In the genomic region with DNA sequence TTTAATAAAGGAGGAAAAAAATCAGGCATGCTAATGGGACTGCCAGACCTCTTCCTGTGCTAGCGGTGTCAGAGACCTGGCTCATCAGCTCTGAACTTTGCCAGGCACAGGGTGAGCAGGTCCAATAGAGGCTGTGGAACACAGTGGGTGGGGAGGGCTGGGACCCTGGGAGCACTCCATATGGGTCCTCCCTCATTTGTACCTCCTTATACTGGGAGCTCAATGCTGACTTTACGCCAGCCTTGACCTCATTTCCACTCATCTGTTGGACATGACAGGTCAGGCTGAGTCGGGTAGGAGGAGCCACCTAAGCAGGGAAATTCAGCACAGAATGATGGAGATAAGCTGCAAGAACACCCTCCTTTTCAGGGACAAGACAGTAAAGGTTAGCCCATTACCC, we compare ENCODE assay signal across 9 mouse cellular contexts. TPM values are rescaled to one million over a fixed set of nuclear protein-coding genes. Genes with fewer than 3 reads are reported as not detected.
DNase-seq lines count a peak whose midpoint lies in the region; ATAC-seq and TF ChIP-seq lines count a peak whose summit lies in the region.
"Had no signal": no experiment of that assay in that cellular context is flagged by ENCODE, and none has a peak within 500 bp of the region (broad histone marks: within the 10 kb centered on the region; RNA-seq: fewer than 3 reads in every experiment).

No protein-coding gene starts in this region.

- TF ChIP-seq POLR2A in lung, adult 2 months (IDR thresholded peaks at IDR 0.05; ENCODE audit: borderline replicate concordance, extremely low read depth, low read depth, low read length) = no peak

- H3K9ac ChIP-seq in lung, embryonic 14.5 days = peak overlapping the region; percentile 43; the same call in 1 of the 2 replicates
- peak overlapping the region; percentile 75 for H3K9ac ChIP-seq in hindbrain, embryonic 13.5 days
- peak overlapping the region; percentile 77 for H3K9ac ChIP-seq in neural tube, embryonic 13.5 days

- TF ChIP-seq CTCF in lung, embryonic 14.5 days (IDR thresholded peaks at IDR 0.05; ENCODE audit: low read depth) = no peak
- no peak for TF ChIP-seq CTCF in lung, adult 2 months (IDR thresholded peaks at IDR 0.05; ENCODE audit: insufficient read depth, low read length)

- 75% methylated on average over 3 of the region's 3 CpGs for WGBS in lung, embryonic 14.5 days
- WGBS in lung, adult 2 months = 75% methylated on average over 3 of the region's 3 CpGs
- 69% methylated on average over 3 of the region's 3 CpGs for WGBS in hindbrain, embryonic 13.5 days
- 65% methylated on average over 3 of the region's 3 CpGs for WGBS in neural tube, embryonic 13.5 days

- no peak overlapping the region for H3K4me3 ChIP-seq in lung, embryonic 14.5 days (ENCODE audit: low read depth, low read length)
- H3K4me3 ChIP-seq in lung, adult 2 months (replicated peaks; ENCODE audit: extremely low read depth, low read depth, low read length) = no peak overlapping the region
- peak overlapping the region; percentile 44 for H3K4me3 ChIP-seq in hindbrain, embryonic 13.5 days
- peak overlapping the region; percentile 75 for H3K4me3 ChIP-seq in neural tube, embryonic 13.5 days

- peak overlapping the region; percentile 97; the same call in 1 of the 2 replicates for H3K27ac ChIP-seq in lung, embryonic 14.5 days (ENCODE audit: low read depth)
- peak overlapping the region; percentile 98 for H3K27ac ChIP-seq in hindbrain, embryonic 13.5 days
- H3K27ac ChIP-seq in neural tube, embryonic 13.5 days (replicated peaks) = peak overlapping the region; percentile 99

- peak overlapping the region; percentile 84; the same call in 1 of the 2 replicates for H3K4me2 ChIP-seq in lung, embryonic 14.5 days
- peak overlapping the region; percentile 100 for H3K4me2 ChIP-seq in hindbrain, embryonic 13.5 days
- peak overlapping the region; percentile 73 for H3K4me2 ChIP-seq in neural tube, embryonic 13.5 days

- DNase-seq in adrenal gland, postnatal 14 days = peak; percentile 45
- no peak for DNase-seq in adrenal gland, adult 8-10 months
- DNase-seq in lung, embryonic 14.5 days = no peak
- DNase-seq in lung, adult 2 months = no peak
- DNase-seq in layer of hippocampus, adult 11-12 months (ENCODE audit: low spot score) = no peak
- no peak for DNase-seq in thymus, postnatal 0 days (ENCODE audit: low spot score)

- no peaks in the 10 kb centered on the region for H3K9me3 ChIP-seq in lung, embryonic 14.5 days (ENCODE audit: low read depth, low read length)
- no peaks in the 10 kb centered on the region for H3K9me3 ChIP-seq in hindbrain, embryonic 13.5 days
- H3K9me3 ChIP-seq in neural tube, embryonic 13.5 days = no peaks in the 10 kb centered on the region

- ATAC-seq in lung, embryonic 14.5 days (ENCODE audit: insufficient read depth) = no peak
- no peak for ATAC-seq in hindbrain, embryonic 13.5 days (ENCODE audit: low FRiP score)
- ATAC-seq in neural tube, embryonic 13.5 days (ENCODE audit: low read depth) = no peak

- H3K4me1 ChIP-seq in lung, embryonic 14.5 days (ENCODE audit: insufficient read depth) = peaks cover 9% of the 10 kb centered on the region
- peaks cover 11% of the 10 kb centered on the region for H3K4me1 ChIP-seq in lung, adult 2 months (ENCODE audit: control insufficient read depth, insufficient read depth, low read length)
- peaks cover 44% of the 10 kb centered on the region for H3K4me1 ChIP-seq in hindbrain, embryonic 13.5 days (replicated peaks)
- peaks cover 49% of the 10 kb centered on the region for H3K4me1 ChIP-seq in neural tube, embryonic 13.5 days (replicated peaks)

- no peaks in the 10 kb centered on the region for H3K27me3 ChIP-seq in lung, embryonic 14.5 days (ENCODE audit: insufficient read depth, low read length)
- no peaks in the 10 kb centered on the region for H3K27me3 ChIP-seq in hindbrain, embryonic 13.5 days
- H3K27me3 ChIP-seq in neural tube, embryonic 13.5 days = no peaks in the 10 kb centered on the region

- H3K36me3 ChIP-seq in lung, embryonic 14.5 days (ENCODE audit: insufficient read depth) = peaks cover 70% of the 10 kb centered on the region
- H3K36me3 ChIP-seq in hindbrain, embryonic 13.5 days = peaks cover 50% of the 10 kb centered on the region
- H3K36me3 ChIP-seq in neural tube, embryonic 13.5 days = peaks cover 43% of the 10 kb centered on the region

RNA-seq across cellular contexts. Expression of gene Tssc4, which starts 1.2 kb away (rescaled TPM):
- total RNA-seq in adrenal gland, postnatal 14 days (2021) = 32.2 and 33.3 TPM in 2 replicates
- 10 to 100 TPM; 26.5 to 36.9 (median 33.5) TPM for total RNA-seq in adrenal gland, adult 8-10 months (2022)
- 65.2 and 75.6 TPM in 2 replicates for polyA plus RNA-seq in lung, embryonic 14.5 days (2014; fragmentation: Nextera tagmentation; extraction: Ambion mirVana)
- 83.1 and 85.1 TPM in 2 replicates for polyA plus RNA-seq in lung, adult 2 months (2012; rRNA removed)
- 90.8 and 99.3 TPM in 2 replicates for polyA plus RNA-seq in hindbrain, embryonic 13.5 days (2015; fragmentation: Nextera tagmentation; extraction: Ambion mirVana)
- polyA plus RNA-seq in neural tube, embryonic 13.5 days (2015; fragmentation: Nextera tagmentation; extraction: Ambion mirVana) = 82.4 and 88.4 TPM in 2 replicates
- polyA plus RNA-seq in thymus, postnatal 0 days (2015; fragmentation: Nextera tagmentation; extraction: Ambion mirVana) = 68.5 and 72.3 TPM in 2 replicates

RNA-seq across cellular contexts. Expression of gene Cd81, which starts 15.4 kb away (rescaled TPM):
- 536 and 561 TPM in 2 replicates for total RNA-seq in adrenal gland, postnatal 14 days (2021)
- total RNA-seq in adrenal gland, adult 8-10 months (2022) = 100 to 1,000 TPM; 689 to 780 (median 728) TPM
- polyA plus RNA-seq in lung, embryonic 14.5 days (2014; fragmentation: Nextera tagmentation; extraction: Ambion mirVana) = 654 and 667 TPM in 2 replicates
- 575 and 614 TPM in 2 replicates for polyA plus RNA-seq in lung, adult 2 months (2012; rRNA removed)
- polyA plus RNA-seq in hindbrain, embryonic 13.5 days (2015; fragmentation: Nextera tagmentation; extraction: Ambion mirVana) = 322 and 332 TPM in 2 replicates
- 365 and 369 TPM in 2 replicates for polyA plus RNA-seq in neural tube, embryonic 13.5 days (2015; fragmentation: Nextera tagmentation; extraction: Ambion mirVana)
- 228 and 233 TPM in 2 replicates for polyA plus RNA-seq in thymus, postnatal 0 days (2015; fragmentation: Nextera tagmentation; extraction: Ambion mirVana)

RNA-seq across cellular contexts. Expression of gene Trpm5, which starts 26.5 kb away (rescaled TPM):
- 0.59 and 0.68 TPM in 2 replicates for total RNA-seq in adrenal gland, postnatal 14 days (2021)
- total RNA-seq in adrenal gland, adult 8-10 months (2022) = under 1 TPM; 0.17 to 0.32 (median 0.27) TPM
- 4.7 and 5.7 TPM in 2 replicates for polyA plus RNA-seq in lung, embryonic 14.5 days (2014; fragmentation: Nextera tagmentation; extraction: Ambion mirVana)
- polyA plus RNA-seq in lung, adult 2 months (2012; rRNA removed) = 0.42 and 0.62 TPM in 2 replicates
- polyA plus RNA-seq in hindbrain, embryonic 13.5 days (2015; fragmentation: Nextera tagmentation; extraction: Ambion mirVana) = 1.4 and 1.9 TPM in 2 replicates
- polyA plus RNA-seq in neural tube, embryonic 13.5 days (2015; fragmentation: Nextera tagmentation; extraction: Ambion mirVana) = 2.0 and 3.1 TPM in 2 replicates
- 0.98 and 1.5 TPM in 2 replicates for polyA plus RNA-seq in thymus, postnatal 0 days (2015; fragmentation: Nextera tagmentation; extraction: Ambion mirVana)

RNA-seq across cellular contexts. Expression of gene Kcnq1, which starts 38.3 kb away (rescaled TPM):
- total RNA-seq in adrenal gland, postnatal 14 days (2021) = 4.4 and 6.1 TPM in 2 replicates
- 10 to 100 TPM in 2 of 4 experiments, 1 to 10 TPM in 2; 3.7 to 14.9 (median 9.0) TPM for total RNA-seq in adrenal gland, adult 8-10 months (2022)
- 5.3 and 6.5 TPM in 2 replicates for polyA plus RNA-seq in lung, embryonic 14.5 days (2014; fragmentation: Nextera tagmentation; extraction: Ambion mirVana)
- 26.7 and 28.2 TPM in 2 replicates for polyA plus RNA-seq in lung, adult 2 months (2012; rRNA removed)
- polyA plus RNA-seq in hindbrain, embryonic 13.5 days (2015; fragmentation: Nextera tagmentation; extraction: Ambion mirVana) = 1.3 and 1.7 TPM in 2 replicates
- 1.3 and 2.0 TPM in 2 replicates for polyA plus RNA-seq in neural tube, embryonic 13.5 days (2015; fragmentation: Nextera tagmentation; extraction: Ambion mirVana)
- polyA plus RNA-seq in thymus, postnatal 0 days (2015; fragmentation: Nextera tagmentation; extraction: Ambion mirVana) = 0.29 and 1.0 TPM in 2 replicates
- polyA plus RNA-seq: C2C12 had no signal

Comparison
In these comparisons a context has a peak if more than half of its experiments do, and no peak if none do; other contexts are left out.
1. H3K4me3 ChIP-seq: peak in hindbrain, embryonic 13.5 days (single experiment) and neural tube, embryonic 13.5 days (single experiment); none in lung, embryonic 14.5 days (single experiment) and lung, adult 2 months (single experiment).
2. Peak in every context shown above with its lines, with median percentiles within 50 percentile points of each other: H3K27ac ChIP-seq, H3K4me2 ChIP-seq and H3K9ac ChIP-seq.